Mouse (Mus musculus) splenic B cell, adult 2 months (primary cell): ENCODE results near the gene Jph4.

ENCODE experiments used
- DNase-seq: peaks from one replicate; pipeline ENCODE4 v3.0.0-alpha.2; 2011; ENCODE audit warnings: low read depth, low spot score
- H3K27me3 ChIP-seq: 2 replicates; pipeline ENCODE4 v1.6.1; 2012; ENCODE audit warnings: mild to moderate bottlenecking, low read length, moderate library complexity, mixed read lengths; ENCODE audit not compliant: control insufficient read depth, poor library complexity, insufficient read depth, severe bottlenecking
- H3K36me3 ChIP-seq: 2 replicates; pipeline ENCODE4 v1.6.1; 2012; ENCODE audit warnings: mild to moderate bottlenecking, low read length, moderate library complexity, mixed read lengths; ENCODE audit not compliant: control insufficient read depth, poor library complexity, insufficient read depth, severe bottlenecking

The Jph4 gene

DNA sequence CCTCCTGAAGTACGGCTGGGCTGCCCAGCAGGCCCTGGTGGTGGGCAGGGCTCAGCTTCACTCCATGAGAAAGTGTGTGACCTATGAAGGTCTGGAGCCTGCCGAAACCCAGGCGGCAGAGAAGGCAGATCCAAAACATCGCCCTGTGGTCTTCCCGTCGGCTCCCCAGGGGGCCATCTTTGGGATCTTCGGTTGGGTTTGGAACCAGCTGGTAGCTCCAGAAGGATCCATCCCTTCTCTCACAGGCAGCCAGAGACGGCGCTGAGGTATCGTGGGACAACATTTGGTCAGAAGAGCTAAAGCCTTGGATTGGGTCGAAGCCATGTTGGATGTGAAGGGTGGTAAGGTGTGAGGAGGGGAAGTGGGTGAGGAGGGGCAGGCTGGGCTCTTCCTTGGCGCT is 42.3 kb downstream of the Jph4 start:
- DNase-seq: no peak
- Histone ChIP-seq H3K27me3 (no peaks in the 10 kb centered on the region), H3K36me3 (no peaks in the 10 kb centered on the region)

DNA sequence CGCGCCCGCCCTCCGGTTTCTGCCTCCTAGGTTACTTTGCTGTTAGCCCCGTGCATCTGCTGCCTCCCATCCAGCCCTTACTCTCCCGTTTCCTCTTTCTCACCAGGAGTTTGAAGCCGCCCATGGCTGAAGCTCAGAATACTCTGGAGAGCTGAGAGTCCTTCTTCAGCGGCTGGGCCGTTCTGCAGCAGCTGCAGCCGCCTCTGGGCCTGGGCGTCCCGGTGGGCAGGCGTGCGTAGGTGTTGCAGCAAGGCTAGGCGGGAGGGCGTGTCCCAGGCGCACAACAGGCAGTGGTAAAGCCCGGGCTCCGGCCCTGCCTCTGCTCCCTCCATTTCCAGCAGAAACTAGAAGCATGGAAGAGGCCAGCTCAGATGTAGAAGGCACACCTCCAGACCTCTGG is 45.0 kb downstream of the Jph4 start:
- no peak for DNase-seq
- Histone ChIP-seq H3K36me3 (no peaks in the 10 kb centered on the region), H3K27me3 (no peaks in the 10 kb centered on the region)

DNA sequence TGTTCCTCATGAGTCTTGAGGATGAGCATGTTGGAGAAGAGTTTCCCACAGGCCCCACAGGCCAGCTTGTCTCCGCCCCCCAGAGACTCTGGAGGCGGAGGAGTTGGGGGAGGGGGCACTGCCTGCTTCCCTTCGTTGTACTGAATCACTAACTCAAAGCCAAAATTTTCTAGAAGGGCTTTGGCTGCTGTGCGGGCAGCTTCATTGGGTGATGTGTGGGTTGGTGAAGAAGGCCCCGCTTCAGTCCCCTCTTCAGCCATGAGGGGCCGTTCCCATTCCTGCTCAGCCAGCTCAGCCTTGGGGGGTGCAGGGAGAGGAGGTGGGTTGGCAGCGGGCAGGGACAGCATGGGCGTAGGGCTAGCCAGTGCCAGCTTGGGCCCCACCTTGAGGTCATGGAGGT is 50.7 kb downstream of the Jph4 start:
- no peak for DNase-seq
- no peaks in the 10 kb centered on the region for H3K27me3 ChIP-seq
- H3K36me3 ChIP-seq: no peaks in the 10 kb centered on the region; the same call in 1 of the 2 replicates

DNA sequence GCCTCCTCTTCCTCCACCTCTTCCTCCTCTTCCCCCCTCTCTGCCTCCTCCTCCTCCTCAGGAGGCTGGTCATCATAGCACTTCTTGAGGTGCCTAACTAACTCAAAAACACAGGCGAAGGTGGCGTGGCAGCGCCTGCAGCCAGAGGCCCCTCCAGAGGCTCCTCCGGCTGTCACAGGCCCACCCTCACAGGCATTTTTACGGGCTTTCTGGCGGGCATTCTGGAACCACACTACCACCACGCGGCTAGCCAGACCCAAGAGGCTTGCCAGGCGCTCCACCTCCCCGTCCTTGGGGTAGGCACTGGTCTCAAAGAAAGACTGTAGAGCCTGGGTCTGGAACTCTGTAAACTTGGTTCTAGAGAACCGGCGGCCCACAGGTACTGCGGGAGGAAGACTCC is 51.3 kb downstream of the Jph4 start:
- no peak for DNase-seq
- Histone ChIP-seq H3K27me3 (no peaks in the 10 kb centered on the region), H3K36me3 (no peaks in the 10 kb centered on the region; the same call in 1 of the 2 replicates)

DNA sequence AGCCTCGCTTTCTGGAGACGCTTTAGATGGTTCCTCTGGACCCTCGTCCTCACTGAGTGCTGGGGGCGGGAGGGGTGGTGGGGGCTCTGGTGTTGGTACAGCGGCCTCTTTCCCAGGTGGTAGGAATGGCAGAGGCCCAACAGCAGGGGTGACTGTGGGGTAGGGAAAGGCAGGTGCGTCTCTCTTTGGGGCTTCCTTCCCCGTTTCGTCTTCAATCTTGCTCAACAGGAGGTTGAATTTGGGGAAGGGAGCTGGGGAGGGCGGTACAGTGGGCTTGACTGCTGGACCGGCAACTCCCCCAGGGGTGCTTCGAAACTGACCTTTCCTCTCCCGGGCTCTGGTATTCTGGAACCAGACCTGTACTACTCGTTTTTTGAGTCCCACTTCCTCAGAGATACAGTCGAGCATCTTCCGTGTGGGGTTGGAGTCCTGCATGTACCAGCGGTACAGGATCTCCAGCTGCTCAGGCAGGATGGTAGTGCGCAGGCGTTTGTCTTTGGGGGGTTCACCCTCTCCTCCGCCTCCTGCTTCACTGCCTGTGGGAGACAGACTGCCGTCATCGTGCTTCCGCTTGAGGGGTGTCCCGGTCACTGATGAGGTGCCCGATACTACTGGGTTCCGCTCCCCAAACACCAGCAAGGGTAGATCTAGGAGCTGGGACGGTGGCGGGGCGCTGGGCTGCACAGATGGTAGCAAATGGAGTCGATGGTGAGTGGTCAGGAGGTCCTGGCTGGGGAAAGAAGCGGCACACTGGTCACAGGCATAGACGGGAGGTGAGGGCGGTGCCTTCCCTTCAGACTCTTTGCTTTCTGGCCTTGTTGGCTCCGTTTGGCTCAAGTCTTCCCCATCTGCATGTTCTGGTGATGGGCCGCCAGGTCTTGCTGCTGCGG is 52.0 kb downstream of the Jph4 start:
- Histone ChIP-seq H3K27me3 (no peaks in the 10 kb centered on the region), H3K36me3 (no peaks in the 10 kb centered on the region; the same call in 1 of the 2 replicates)
- DNase-seq: no peak

DNA sequence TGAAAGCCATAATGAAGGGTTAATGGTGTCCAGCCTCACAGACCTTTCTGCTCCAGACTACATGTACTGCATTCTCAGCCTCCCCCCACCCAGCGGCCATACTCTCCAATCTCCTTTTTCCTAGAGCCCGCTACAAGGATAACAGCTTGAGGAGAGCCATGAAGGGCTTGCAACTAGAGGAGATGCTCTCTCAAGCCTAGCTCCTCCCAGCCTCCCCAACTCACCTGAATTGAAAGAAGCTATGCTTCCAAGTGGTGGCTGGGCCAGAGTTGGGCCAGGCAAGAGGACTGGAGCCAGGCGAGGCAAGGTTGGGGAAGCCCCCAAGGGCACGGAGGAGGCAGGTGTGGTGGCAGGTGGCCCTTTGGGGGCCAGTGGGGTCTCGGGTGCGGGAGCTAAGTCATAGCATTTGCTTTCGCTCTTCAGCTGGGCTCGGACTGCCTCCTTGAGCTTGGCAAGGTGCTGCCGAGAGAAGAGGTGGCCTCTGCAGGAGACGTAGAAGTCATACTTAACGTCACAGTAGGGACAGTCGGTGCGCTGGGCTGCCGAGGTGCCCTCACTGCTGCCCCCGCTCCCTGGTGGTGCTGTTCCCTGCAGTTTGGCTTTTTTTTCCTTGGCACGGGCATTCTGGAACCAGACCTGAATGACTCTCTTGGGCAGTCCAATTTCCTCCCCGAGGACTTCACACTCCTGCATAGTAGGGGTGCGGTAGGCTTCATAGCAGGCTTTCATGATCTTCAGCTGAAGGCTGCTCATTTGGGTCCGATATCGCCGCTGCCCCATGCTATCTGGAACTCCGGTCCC is 53.0 kb downstream of the Jph4 start:
- no peak for DNase-seq
- no peaks in the 10 kb centered on the region for H3K27me3 ChIP-seq
- H3K36me3 ChIP-seq: no peaks in the 10 kb centered on the region; the same call in 1 of the 2 replicates

DNA sequence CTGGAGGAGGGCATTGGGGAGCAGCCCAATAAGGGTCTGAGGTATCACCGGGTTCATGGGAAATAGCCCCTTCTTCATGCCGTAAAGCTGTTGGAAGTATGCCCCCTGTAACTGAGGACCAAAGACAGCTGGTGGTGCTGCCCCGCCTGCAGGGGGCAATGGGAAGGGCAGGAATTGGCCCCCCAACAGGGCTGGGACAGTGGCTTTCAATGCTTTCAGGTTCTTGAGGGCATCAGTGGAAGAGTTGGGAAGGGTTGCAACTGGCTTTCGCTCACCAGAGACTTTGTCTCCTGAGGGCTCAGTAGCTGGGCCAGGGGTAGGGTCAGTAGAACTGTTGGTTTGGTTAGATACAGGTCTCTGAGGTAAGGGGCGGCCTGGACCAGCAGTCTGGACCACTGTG is 53.6 kb downstream of the Jph4 start:
- Histone ChIP-seq H3K27me3 (no peaks in the 10 kb centered on the region), H3K36me3 (no peaks in the 10 kb centered on the region; the same call in 1 of the 2 replicates)
- no peak for DNase-seq

DNA sequence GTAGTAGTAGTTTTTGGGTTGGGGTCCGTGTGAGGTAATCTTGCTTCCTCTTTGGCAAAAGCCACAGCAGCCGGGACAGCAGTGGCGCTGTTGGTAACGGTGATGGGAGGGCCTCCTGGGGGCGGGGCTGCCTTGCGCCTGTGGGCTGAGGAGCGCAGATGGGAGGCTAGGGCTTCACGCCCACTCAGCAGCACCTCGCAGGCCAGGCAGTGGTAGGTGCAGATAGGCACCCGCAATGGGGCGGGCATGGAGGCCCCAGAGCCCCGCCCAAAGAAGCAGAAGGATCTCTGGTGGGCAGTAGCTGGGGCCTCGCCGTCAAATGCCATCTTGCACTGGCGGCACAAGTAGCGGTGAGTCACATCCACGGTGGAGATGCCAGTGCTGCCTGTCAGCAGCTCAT is 54.1 kb downstream of the Jph4 start:
- no peak for DNase-seq
- H3K27me3 ChIP-seq: no peaks in the 10 kb centered on the region
- H3K36me3 ChIP-seq: no peaks in the 10 kb centered on the region; the same call in 1 of the 2 replicates

DNA sequence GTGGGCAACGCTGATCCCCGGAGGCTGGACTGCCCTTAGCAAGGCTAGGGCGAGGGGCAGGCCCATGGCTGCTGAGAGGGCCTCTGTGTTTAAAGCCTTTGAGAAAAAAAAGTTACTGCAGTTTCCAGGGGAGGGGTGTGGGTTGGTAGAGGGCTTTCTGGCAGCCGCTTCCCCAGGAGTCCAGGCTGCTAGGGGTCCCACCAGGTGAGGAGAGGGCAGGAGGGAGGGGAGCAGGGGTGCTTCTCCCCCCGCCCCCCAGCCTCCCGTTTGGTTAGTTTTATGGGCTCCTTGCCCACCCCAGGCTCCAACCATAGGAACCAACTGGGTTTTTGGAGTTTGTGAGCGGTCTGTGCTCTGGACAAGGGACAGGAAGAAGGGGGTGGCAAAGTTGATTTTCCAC is 54.9 kb downstream of the Jph4 start:
- no peak for DNase-seq
- Histone ChIP-seq H3K27me3 (no peaks in the 10 kb centered on the region; the same call in 1 of the 2 replicates), H3K36me3 (no peaks in the 10 kb centered on the region; the same call in 1 of the 2 replicates)

DNA sequence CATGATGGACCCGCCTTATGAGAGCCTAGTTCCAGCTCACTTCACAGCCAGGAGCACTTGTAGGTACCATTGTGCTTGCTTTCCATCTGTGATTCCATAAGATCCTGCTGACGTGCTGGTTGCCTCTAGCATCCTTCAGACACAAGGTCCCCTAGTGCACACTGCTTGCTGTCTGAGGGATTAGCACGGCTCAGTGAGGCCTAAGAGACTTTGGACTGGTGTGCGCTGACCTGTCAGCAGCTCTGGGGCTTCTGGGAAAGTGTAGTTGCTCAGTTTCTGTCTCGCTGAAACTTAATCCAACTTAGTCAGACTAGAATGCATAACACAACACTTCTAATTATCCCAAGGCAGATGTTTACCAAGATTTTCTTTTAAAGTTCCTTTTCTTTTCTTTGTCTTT is 56.8 kb downstream of the Jph4 start:
- Histone ChIP-seq H3K36me3 (no peaks in the 10 kb centered on the region), H3K27me3 (no peaks in the 10 kb centered on the region; the same call in 1 of the 2 replicates)
- no peak for DNase-seq

DNA sequence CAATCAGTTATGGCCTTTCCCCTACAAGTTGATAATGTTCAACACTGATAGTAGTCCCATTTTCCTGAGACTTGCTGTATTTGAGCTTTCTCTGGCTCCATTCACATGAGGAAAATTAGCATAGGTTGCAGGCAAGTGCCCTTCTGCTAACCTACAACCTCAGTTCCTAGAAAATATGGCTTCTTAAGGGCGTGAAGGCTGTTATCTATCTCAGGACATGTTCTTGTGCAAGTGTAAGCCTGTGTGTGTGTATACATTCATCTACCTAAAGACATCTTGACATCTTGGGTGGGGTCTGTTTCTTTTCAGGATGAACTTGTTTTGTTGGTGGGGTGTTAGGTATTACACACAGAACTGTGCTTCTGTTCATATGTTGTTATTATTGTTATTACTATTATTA is 57.7 kb downstream of the Jph4 start:
- no peaks in the 10 kb centered on the region for H3K36me3 ChIP-seq
- DNase-seq: no peak
- no peaks in the 10 kb centered on the region; the same call in 1 of the 2 replicates for H3K27me3 ChIP-seq
